Mouse (Mus musculus) testis, adult 2 months (tissue): ENCODE measurements around the gene Ulk4.

Experiments
- CTCF ChIP-seq: fragments of 200-500 bp; IDR thresholded peaks from 2 replicates; pipeline ENCODE4 v1.5.1; 2012; ENCODE audit warnings: low read depth, mild to moderate bottlenecking, inconsistent platforms, low read length, moderate library complexity; ENCODE audit not compliant: control insufficient read depth, insufficient read depth, insufficient replicate concordance
- POLR2A ChIP-seq: fragments of 200-500 bp; IDR thresholded peaks from 2 replicates; pipeline ENCODE4 v1.6.1; 2012; ENCODE audit warnings: low read depth, mild to moderate bottlenecking, inconsistent platforms, low read length, moderate library complexity; ENCODE audit not compliant: control insufficient read depth

DNA sequence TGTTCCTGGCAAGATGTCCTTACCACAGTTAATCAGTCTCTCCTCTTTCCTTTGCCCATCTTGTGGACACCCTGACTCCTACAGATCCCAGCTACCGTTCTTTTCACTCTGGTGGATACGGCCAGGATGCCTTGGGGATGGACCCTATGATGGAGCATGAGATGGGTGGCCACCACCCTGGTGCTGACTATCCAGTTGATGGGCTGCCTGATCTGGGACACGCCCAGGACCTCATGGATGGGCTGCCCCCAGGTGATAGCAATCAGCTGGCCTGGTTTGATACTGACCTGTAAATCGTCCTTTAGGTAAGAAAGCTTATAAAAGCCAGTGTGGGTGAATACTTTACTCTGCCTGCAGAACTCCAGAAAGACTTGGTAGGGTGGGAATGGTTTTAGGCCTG lies 317.8 kb downstream of the Ulk4 start:
- TF ChIP-seq CTCF (no peak), POLR2A (no peak)
